Mouse (Mus musculus): ENCODE measurements around the gene Cherp.

Gene Cherp

DNA sequence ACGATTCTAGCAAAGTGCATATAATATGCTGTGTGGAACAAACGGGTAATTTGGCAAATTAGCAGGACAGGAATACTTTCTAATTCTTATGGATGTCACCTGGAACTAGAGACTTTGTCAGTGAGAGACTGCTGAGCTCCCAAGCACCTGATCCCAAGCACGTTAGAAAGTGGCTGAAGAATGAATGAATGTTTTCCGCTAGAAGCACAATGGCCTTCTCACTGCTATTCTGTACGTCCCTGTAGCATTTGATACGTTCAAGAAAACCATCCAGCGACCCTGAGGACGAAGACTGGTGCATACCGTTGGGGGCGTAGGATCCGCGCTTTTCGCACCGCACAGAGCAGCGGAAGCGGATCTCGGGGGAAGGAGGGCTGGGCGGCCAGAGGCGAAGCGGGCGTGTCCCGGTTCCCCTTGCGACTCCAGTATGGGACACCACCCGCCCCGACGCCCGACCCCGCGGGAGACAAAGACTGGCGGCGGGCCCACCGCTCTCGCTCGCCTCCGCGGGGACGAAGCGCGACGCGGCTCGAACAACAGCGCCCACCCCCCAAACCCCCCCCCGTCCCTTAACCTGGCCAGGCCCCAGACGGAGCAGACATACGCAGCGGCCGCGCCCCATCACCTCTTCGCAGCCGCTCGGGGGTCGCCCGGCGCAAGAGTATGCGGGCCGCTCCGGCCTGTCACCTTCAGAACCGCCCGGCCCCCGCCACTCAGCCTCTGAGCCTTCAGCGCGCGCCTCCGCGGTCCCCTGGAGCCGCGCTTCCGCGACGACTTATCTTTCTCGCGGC, 54.3 kb downstream of the Cherp start:
- no peak for ATAC-seq (ENCODE audit: insufficient number of reproducible peaks, low FRiP score, low TSS enrichment)

GRCm38 (mm10) chr8:72418073-72418472, 57.0 kb downstream of the Cherp start:
- ATAC-seq (ENCODE audit: insufficient number of reproducible peaks, low FRiP score, low TSS enrichment) = no peak

DNA sequence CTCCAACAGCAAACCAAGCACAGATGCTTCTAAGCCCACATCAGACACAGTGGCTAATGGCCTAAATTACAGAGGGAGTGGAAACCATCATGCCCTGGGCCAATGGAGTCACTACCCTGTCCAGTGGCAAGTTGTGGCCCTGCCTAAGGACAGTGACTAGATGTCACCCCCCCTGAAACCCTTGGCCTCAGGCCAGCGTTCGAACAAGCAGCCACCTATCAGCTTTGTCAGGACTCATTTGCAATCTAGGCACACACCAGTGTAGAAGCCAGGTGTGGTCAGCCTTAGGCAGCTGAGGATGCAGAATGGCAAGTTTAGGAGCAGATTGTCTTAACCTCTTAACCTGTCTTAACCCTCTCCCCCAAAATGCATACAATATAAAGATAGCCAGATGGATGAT, 59.8 kb downstream of the Cherp start:
- no peak for ATAC-seq (ENCODE audit: insufficient number of reproducible peaks, low FRiP score, low TSS enrichment)

GRCm38 (mm10) chr8:72413839-72414238, 61.2 kb downstream of the Cherp start:
- ATAC-seq (ENCODE audit: insufficient number of reproducible peaks, low FRiP score, low TSS enrichment) = no peak

All from cerebellum, adult (tissue).